Mouse (Mus musculus): ENCODE results near the gene Ssu2. TPM values are rescaled to one million over a fixed set of nuclear protein-coding genes. Genes with fewer than 3 reads are reported as not detected.

Gene Ssu2
- polyA plus RNA-seq (2015; fragmentation: Nextera tagmentation; extraction: Ambion mirVana) = 2.2 and 3.8 TPM in 2 replicates

GRCm38 (mm10) chr6:112387947-112388346 lies at the start of gene Ssu2:
Gene Ssu2 (minus strand): TSS chr6:112388023.

Other genes starting within 250 kb of the Ssu2 start
- 8.0 and 12.3 TPM in 2 replicates for gene Lmcd1, start 114.3 kb downstream of the Ssu2 start, polyA plus RNA-seq (2015; fragmentation: Nextera tagmentation; extraction: Ambion mirVana)
- 1.1 and 1.4 TPM in 2 replicates for gene Cav3, start 71.5 kb upstream of the Ssu2 start, polyA plus RNA-seq (2015; fragmentation: Nextera tagmentation; extraction: Ambion mirVana)
- 5.9 and 16.7 TPM in 2 replicates for gene Oxtr, start 101.9 kb upstream of the Ssu2 start, polyA plus RNA-seq (2015; fragmentation: Nextera tagmentation; extraction: Ambion mirVana)